Mouse (Mus musculus): ENCODE measurements around the gene Slc9a5.

Gene Slc9a5

GRCm38 (mm10) chr8:105355179-105356024, 6.8 kb downstream of the Slc9a5 start:
- DNase-seq: peak; percentile 66

- DNase-seq: no peak
Observed at GRCm38 (mm10) chr8:105356681-105357080, 8.0 kb downstream of the Slc9a5 start.

GRCm38 (mm10) chr8:105359208-105359607, 10.6 kb downstream of the Slc9a5 start:
- DNase-seq: no peak

- peak; percentile 66 for DNase-seq
Observed at GRCm38 (mm10) chr8:105359646-105360045, 11.0 kb downstream of the Slc9a5 start.

- DNase-seq: no peak
Observed at GRCm38 (mm10) chr8:105361751-105362702, 13.4 kb downstream of the Slc9a5 start.

GRCm38 (mm10) chr8:105367107-105367506, 18.5 kb downstream of the Slc9a5 start:
- no peak for DNase-seq

GRCm38 (mm10) chr8:105372473-105372872, 23.8 kb downstream of the Slc9a5 start:
- no peak for DNase-seq

- DNase-seq: no peak
Observed at GRCm38 (mm10) chr8:105373032-105373431, 24.4 kb downstream of the Slc9a5 start, which contains the start of gene Plekhg4. Gene Plekhg4, plus strand, starts transcription at chr8:105373274.

- peak; percentile 64 for DNase-seq
Observed at GRCm38 (mm10) chr8:105374513-105374966, 25.9 kb downstream of the Slc9a5 start.

- no peak for DNase-seq
Observed at GRCm38 (mm10) chr8:105378673-105379072, 30.0 kb downstream of the Slc9a5 start.

- DNase-seq: no peak
Observed at GRCm38 (mm10) chr8:105380308-105380707, 31.7 kb downstream of the Slc9a5 start.

GRCm38 (mm10) chr8:105384070-105384469, 35.4 kb downstream of the Slc9a5 start:
- no peak for DNase-seq

- no peak for DNase-seq
Observed at GRCm38 (mm10) chr8:105387151-105387550, 38.5 kb downstream of the Slc9a5 start.

GRCm38 (mm10) chr8:105389096-105389495, 40.5 kb downstream of the Slc9a5 start:
- no peak for DNase-seq

GRCm38 (mm10) chr8:105393089-105393787, 44.6 kb downstream of the Slc9a5 start:
- no peak for DNase-seq

- no peak for DNase-seq
Observed at GRCm38 (mm10) chr8:105393915-105394314, 45.3 kb downstream of the Slc9a5 start.

- DNase-seq: peak; percentile 77
Observed at GRCm38 (mm10) chr8:105397747-105398146, 49.1 kb downstream of the Slc9a5 start.

GRCm38 (mm10) chr8:105400016-105400415, 51.4 kb downstream of the Slc9a5 start:
- DNase-seq: no peak

GRCm38 (mm10) chr8:105403467-105403866, 54.8 kb downstream of the Slc9a5 start:
- no peak for DNase-seq

GRCm38 (mm10) chr8:105404496-105404895, 55.9 kb downstream of the Slc9a5 start:
- no peak for DNase-seq

GRCm38 (mm10) chr8:105406416-105406815, 57.8 kb downstream of the Slc9a5 start:
- DNase-seq: no peak

GRCm38 (mm10) chr8:105408331-105408730, 59.7 kb downstream of the Slc9a5 start:
- no peak for DNase-seq

- no peak for DNase-seq
Observed at GRCm38 (mm10) chr8:105409947-105410346, 61.3 kb downstream of the Slc9a5 start.

All from embryo, embryonic 11 days (tissue).